Mouse (Mus musculus): ENCODE measurements at regions not wholly inside any gene's neighbourhood (a gene's known extent, or its start where the extent isn't known, plus 50 kb on each side); places are given as distances from the start of the nearest gene placed in this dataset.

GRCm38 (mm10) chr4:46257061-46257795 lies 61.1 kb upstream of the Xpa start:
- H3K4me3 ChIP-seq (replicated peaks; ENCODE audit: low read length) = no peak overlapping the region
- no peak overlapping the region for H3K27ac ChIP-seq (ENCODE audit: low read length)
- WGBS = 64% methylated on average over 12 of the region's 12 CpGs
- no peaks in the 10 kb centered on the region for H3K9me3 ChIP-seq (replicated peaks; ENCODE audit: control insufficient read depth, low read length)
- H3K4me1 ChIP-seq (ENCODE audit: control insufficient read depth, insufficient read depth, low read length) = no peaks in the 10 kb centered on the region
- no peak for ATAC-seq (ENCODE audit: insufficient read depth, low FRiP score)
- H3K4me2 ChIP-seq (ENCODE audit: low read depth, low read length) = no peak overlapping the region
- no peak overlapping the region for H3K9ac ChIP-seq (ENCODE audit: low read length)
- no peaks in the 10 kb centered on the region for H3K27me3 ChIP-seq (ENCODE audit: control insufficient read depth, insufficient read depth, low read length)
- H3K36me3 ChIP-seq (ENCODE audit: control insufficient read depth, insufficient read depth, low read length) = no peaks in the 10 kb centered on the region

- no peaks in the 10 kb centered on the region for H3K4me1 ChIP-seq (ENCODE audit: control insufficient read depth, insufficient read depth, low read length)
- H3K27ac ChIP-seq (ENCODE audit: low read length) = no peak overlapping the region
- no peak overlapping the region for H3K9ac ChIP-seq (ENCODE audit: low read length)
- H3K36me3 ChIP-seq (ENCODE audit: control insufficient read depth, insufficient read depth, low read length) = no peaks in the 10 kb centered on the region
- no peak overlapping the region for H3K4me3 ChIP-seq (replicated peaks; ENCODE audit: low read length)
- 57% methylated on average over 5 of the region's 5 CpGs for WGBS
- ATAC-seq (ENCODE audit: insufficient read depth, low FRiP score) = 0 out of 2 replicates have a peak, but pooled peaks have one; percentile 25
- no peak overlapping the region for H3K4me2 ChIP-seq (ENCODE audit: low read depth, low read length)
- H3K27me3 ChIP-seq (ENCODE audit: control insufficient read depth, insufficient read depth, low read length) = no peaks in the 10 kb centered on the region
- H3K9me3 ChIP-seq (replicated peaks; ENCODE audit: control insufficient read depth, low read length) = no peaks in the 10 kb centered on the region
Observed at GRCm38 (mm10) chr4:46258774-46259173, 62.7 kb upstream of the Xpa start.

- ATAC-seq (ENCODE audit: insufficient read depth, low FRiP score) = no peak
- WGBS = 46% methylated on average over 6 of the region's 6 CpGs
Observed at GRCm38 (mm10) chr4:46268564-46269247, 72.6 kb upstream of the Xpa start.

GRCm38 (mm10) chr4:46271066-46271465 lies 72.3 kb upstream of the Foxe1 start:
- H3K36me3 ChIP-seq (ENCODE audit: control insufficient read depth, insufficient read depth, low read length) = no peaks in the 10 kb centered on the region
- H3K4me1 ChIP-seq (ENCODE audit: control insufficient read depth, insufficient read depth, low read length) = peaks cover 8% of the 10 kb centered on the region; the same call in 1 of the 2 replicates
- no peak overlapping the region for H3K9ac ChIP-seq (ENCODE audit: low read length)
- H3K27me3 ChIP-seq (ENCODE audit: control insufficient read depth, insufficient read depth, low read length) = no peaks in the 10 kb centered on the region
- no peak overlapping the region for H3K4me2 ChIP-seq (ENCODE audit: low read depth, low read length)
- H3K27ac ChIP-seq (ENCODE audit: low read length) = no peak overlapping the region
- no peak overlapping the region for H3K4me3 ChIP-seq (replicated peaks; ENCODE audit: low read length)
- 2% methylated on average over 2 of the region's 2 CpGs for WGBS
- no peaks in the 10 kb centered on the region for H3K9me3 ChIP-seq (replicated peaks; ENCODE audit: control insufficient read depth, low read length)
- no peak for ATAC-seq (ENCODE audit: insufficient read depth, low FRiP score)

More at GRCm38 (mm10) chr4:46268564-46269247, 72.6 kb upstream of the Xpa start:
- H3K4me3 ChIP-seq (replicated peaks; ENCODE audit: low read length) = no peak overlapping the region
- H3K4me1 ChIP-seq (ENCODE audit: control insufficient read depth, insufficient read depth, low read length) = peaks cover 8% of the 10 kb centered on the region; the same call in 1 of the 2 replicates
- H3K36me3 ChIP-seq (ENCODE audit: control insufficient read depth, insufficient read depth, low read length) = no peaks in the 10 kb centered on the region
- no peak overlapping the region for H3K9ac ChIP-seq (ENCODE audit: low read length)
- no peak overlapping the region for H3K4me2 ChIP-seq (ENCODE audit: low read depth, low read length)
- no peak overlapping the region for H3K27ac ChIP-seq (ENCODE audit: low read length)
- no peaks in the 10 kb centered on the region for H3K9me3 ChIP-seq (replicated peaks; ENCODE audit: control insufficient read depth, low read length)
- H3K27me3 ChIP-seq (ENCODE audit: control insufficient read depth, insufficient read depth, low read length) = no peaks in the 10 kb centered on the region

- no peak for ATAC-seq (ENCODE audit: insufficient read depth, low FRiP score)
Observed at GRCm38 (mm10) chr4:46275773-46276172, 67.6 kb upstream of the Foxe1 start.

GRCm38 (mm10) chr4:46276851-46277581 lies 66.4 kb upstream of the Foxe1 start:
- ATAC-seq (ENCODE audit: insufficient read depth, low FRiP score) = peak; percentile 56; the same call in 1 of the 2 replicates
- H3K4me2 ChIP-seq (ENCODE audit: low read depth, low read length) = peak overlapping the region; percentile 0; the same call in 1 of the 2 replicates
- H3K36me3 ChIP-seq (ENCODE audit: control insufficient read depth, insufficient read depth, low read length) = no peaks in the 10 kb centered on the region
- peaks cover 9% of the 10 kb centered on the region; the same call in 1 of the 2 replicates for H3K4me1 ChIP-seq (ENCODE audit: control insufficient read depth, insufficient read depth, low read length)
- peak overlapping the region; percentile 46; the same call in 1 of the 2 replicates for H3K27ac ChIP-seq (ENCODE audit: low read length)
- H3K4me3 ChIP-seq (replicated peaks; ENCODE audit: low read length) = no peak overlapping the region
- H3K9ac ChIP-seq (ENCODE audit: low read length) = no peak overlapping the region
- H3K9me3 ChIP-seq (replicated peaks; ENCODE audit: control insufficient read depth, low read length) = no peaks in the 10 kb centered on the region
- peaks cover 3% of the 10 kb centered on the region; the same call in 1 of the 2 replicates for H3K27me3 ChIP-seq (ENCODE audit: control insufficient read depth, insufficient read depth, low read length)
- 9% methylated on average over 19 of the region's 19 CpGs for WGBS

More at GRCm38 (mm10) chr4:46275773-46276172, 67.6 kb upstream of the Foxe1 start:
- Histone ChIP-seq H3K4me2 (ENCODE audit: low read depth, low read length) (no peak overlapping the region), H3K27ac (ENCODE audit: low read length) (no peak overlapping the region), H3K4me3 (replicated peaks; ENCODE audit: low read length) (no peak overlapping the region), H3K27me3 (ENCODE audit: control insufficient read depth, insufficient read depth, low read length) (peaks cover 3% of the 10 kb centered on the region; the same call in 1 of the 2 replicates), H3K9ac (ENCODE audit: low read length) (no peak overlapping the region), H3K4me1 (ENCODE audit: control insufficient read depth, insufficient read depth, low read length) (peaks cover 9% of the 10 kb centered on the region; the same call in 1 of the 2 replicates), H3K36me3 (ENCODE audit: control insufficient read depth, insufficient read depth, low read length) (no peaks in the 10 kb centered on the region), H3K9me3 (replicated peaks; ENCODE audit: control insufficient read depth, low read length) (no peaks in the 10 kb centered on the region)
- WGBS = 91% methylated on average over 3 of the region's 3 CpGs

- H3K27me3 ChIP-seq (ENCODE audit: control insufficient read depth, insufficient read depth, low read length) = no peaks in the 10 kb centered on the region
- H3K4me1 ChIP-seq (ENCODE audit: control insufficient read depth, insufficient read depth, low read length) = no peaks in the 10 kb centered on the region
- no peaks in the 10 kb centered on the region; the same call in 1 of the 2 replicates for H3K9me3 ChIP-seq (replicated peaks; ENCODE audit: control insufficient read depth, low read length)
- no peak for ATAC-seq (ENCODE audit: insufficient read depth, low FRiP score)
- WGBS = 81% methylated on average over 9 of the region's 9 CpGs
- H3K9ac ChIP-seq (ENCODE audit: low read length) = no peak overlapping the region
- H3K4me3 ChIP-seq (replicated peaks; ENCODE audit: low read length) = no peak overlapping the region
- H3K27ac ChIP-seq (ENCODE audit: low read length) = no peak overlapping the region
- H3K36me3 ChIP-seq (ENCODE audit: control insufficient read depth, insufficient read depth, low read length) = no peaks in the 10 kb centered on the region
- no peak overlapping the region for H3K4me2 ChIP-seq (ENCODE audit: low read depth, low read length)
Observed at GRCm38 (mm10) chr4:46286955-46287354, 56.5 kb upstream of the Foxe1 start.

GRCm38 (mm10) chr4:46291620-46292254 lies 51.7 kb upstream of the Foxe1 start:
- Histone ChIP-seq H3K4me3 (replicated peaks; ENCODE audit: low read length) (no peak overlapping the region), H3K9ac (ENCODE audit: low read length) (no peak overlapping the region), H3K9me3 (replicated peaks; ENCODE audit: control insufficient read depth, low read length) (no peaks in the 10 kb centered on the region; the same call in 1 of the 2 replicates), H3K27me3 (ENCODE audit: control insufficient read depth, insufficient read depth, low read length) (no peaks in the 10 kb centered on the region), H3K4me2 (ENCODE audit: low read depth, low read length) (no peak overlapping the region), H3K36me3 (ENCODE audit: control insufficient read depth, insufficient read depth, low read length) (no peaks in the 10 kb centered on the region), H3K27ac (ENCODE audit: low read length) (peak overlapping the region; percentile 58; the same call in 1 of the 2 replicates), H3K4me1 (ENCODE audit: control insufficient read depth, insufficient read depth, low read length) (no peaks in the 10 kb centered on the region)
- ATAC-seq (ENCODE audit: insufficient read depth, low FRiP score) = no peak
- 28% methylated on average over 10 of the region's 10 CpGs for WGBS

Measured in stomach, embryonic 16.5 days (tissue).